Mouse (Mus musculus): ENCODE measurements around the gene Med29. TPM values are rescaled to one million over a fixed set of nuclear protein-coding genes. Genes with fewer than 3 reads are reported as not detected.

The Med29 gene
- polyA plus RNA-seq, 1 experiment from 2014 or later: 44.2 TPM

GRCm38 (mm10) chr7:28373891-28374495 is 18.5 kb downstream of the Med29 start:
- H3K4me2 ChIP-seq (replicated peaks; ENCODE audit: low read depth): peak overlapping the region; percentile 89; the same call in 1 of the 2 replicates
- WGBS: 44% methylated on average over 7 of the region's 7 CpGs
- peak overlapping the region; percentile 100 for H3K27ac ChIP-seq (ENCODE audit: low read depth, low read length)
- peaks cover 24% of the 10 kb centered on the region for H3K36me3 ChIP-seq (ENCODE audit: control insufficient read depth, insufficient read depth)
- no peak overlapping the region for H3K4me3 ChIP-seq (ENCODE audit: low read depth, low read length)
- H3K27me3 ChIP-seq (replicated peaks; ENCODE audit: control insufficient read depth, insufficient read depth, low read length): no peaks in the 10 kb centered on the region
- no peak overlapping the region for H3K9ac ChIP-seq (ENCODE audit: low read depth, low read length)
- no peak for ATAC-seq
- H3K4me1 ChIP-seq (replicated peaks; ENCODE audit: control insufficient read depth, insufficient read depth, low read length): no peaks in the 10 kb centered on the region
- no peak for TF ChIP-seq CTCF (IDR thresholded peaks at IDR 0.05; ENCODE audit: low read depth)
- no peaks in the 10 kb centered on the region for H3K9me3 ChIP-seq (ENCODE audit: control insufficient read depth)

- WGBS: 1% methylated on average over 9 of the region's 9 CpGs
- H3K9me3 ChIP-seq (ENCODE audit: control insufficient read depth): no peaks in the 10 kb centered on the region
- peak; percentile 12 for ATAC-seq
Measured at GRCm38 (mm10) chr7:28373131-28373581, 19.4 kb downstream of the Med29 start.

GRCm38 (mm10) chr7:28372251-28373108 is 20.0 kb downstream of the Med29 start, which contains the start of gene Plekhg2:
Plekhg2 (minus strand) TSS chr7:28372599.
- no peaks in the 10 kb centered on the region for H3K27me3 ChIP-seq (replicated peaks; ENCODE audit: control insufficient read depth, insufficient read depth, low read length)
- H3K9ac ChIP-seq (ENCODE audit: low read depth, low read length): peak within 1 kb of the TSS; percentile 87
- ATAC-seq: peak; percentile 82
- no peaks in the 10 kb centered on the region for H3K4me1 ChIP-seq (replicated peaks; ENCODE audit: control insufficient read depth, insufficient read depth, low read length)
- H3K27ac ChIP-seq (ENCODE audit: low read depth, low read length): peak within 1 kb of the TSS; percentile 89
- H3K4me3 ChIP-seq (ENCODE audit: low read depth, low read length): peak within 1 kb of the TSS; percentile 76
- under 1% methylated on average over 57 of the region's 66 CpGs for WGBS
- H3K4me2 ChIP-seq (replicated peaks; ENCODE audit: low read depth): peak within 1 kb of the TSS; percentile 96
- H3K36me3 ChIP-seq (ENCODE audit: control insufficient read depth, insufficient read depth): peaks cover 32% of the 10 kb centered on the region
- peak; percentile 75 for TF ChIP-seq CTCF (IDR thresholded peaks at IDR 0.05; ENCODE audit: low read depth)
- no peaks in the 10 kb centered on the region for H3K9me3 ChIP-seq (ENCODE audit: control insufficient read depth)

More at GRCm38 (mm10) chr7:28373131-28373581, 19.4 kb downstream of the Med29 start:
- H3K36me3 ChIP-seq (ENCODE audit: control insufficient read depth, insufficient read depth): peaks cover 32% of the 10 kb centered on the region
- peak; percentile 83 for TF ChIP-seq CTCF (IDR thresholded peaks at IDR 0.05; ENCODE audit: low read depth)
- no peak overlapping the region for H3K9ac ChIP-seq (ENCODE audit: low read depth, low read length)
- H3K4me2 ChIP-seq (replicated peaks; ENCODE audit: low read depth): peak overlapping the region; percentile 40
- H3K4me1 ChIP-seq (replicated peaks; ENCODE audit: control insufficient read depth, insufficient read depth, low read length): no peaks in the 10 kb centered on the region
- H3K27me3 ChIP-seq (replicated peaks; ENCODE audit: control insufficient read depth, insufficient read depth, low read length): no peaks in the 10 kb centered on the region
- peak overlapping the region; percentile 76 for H3K4me3 ChIP-seq (ENCODE audit: low read depth, low read length)
- peak overlapping the region; percentile 89 for H3K27ac ChIP-seq (ENCODE audit: low read depth, low read length)

GRCm38 (mm10) chr7:28371514-28371989 is 21.0 kb downstream of the Med29 start:
- Histone ChIP-seq H3K36me3 (ENCODE audit: control insufficient read depth, insufficient read depth) (peaks cover 36% of the 10 kb centered on the region), H3K4me2 (replicated peaks; ENCODE audit: low read depth) (peak overlapping the region; percentile 96), H3K9me3 (ENCODE audit: control insufficient read depth) (no peaks in the 10 kb centered on the region), H3K4me3 (ENCODE audit: low read depth, low read length) (peak overlapping the region; percentile 76), H3K4me1 (replicated peaks; ENCODE audit: control insufficient read depth, insufficient read depth, low read length) (no peaks in the 10 kb centered on the region), H3K9ac (ENCODE audit: low read depth, low read length) (peak overlapping the region; percentile 87), H3K27me3 (replicated peaks; ENCODE audit: control insufficient read depth, insufficient read depth, low read length) (no peaks in the 10 kb centered on the region), H3K27ac (ENCODE audit: low read depth, low read length) (peak overlapping the region; percentile 89)
- under 1% methylated on average over 41 of the region's 43 CpGs for WGBS
- ATAC-seq: no peak
- no peak for TF ChIP-seq CTCF (IDR thresholded peaks at IDR 0.05; ENCODE audit: low read depth)

GRCm38 (mm10) chr7:28370977-28371513 is 21.5 kb downstream of the Med29 start:
- Histone ChIP-seq H3K4me2 (replicated peaks; ENCODE audit: low read depth) (peak overlapping the region; percentile 96), H3K4me1 (replicated peaks; ENCODE audit: control insufficient read depth, insufficient read depth, low read length) (no peaks in the 10 kb centered on the region), H3K27ac (ENCODE audit: low read depth, low read length) (peak overlapping the region; percentile 89)

GRCm38 (mm10) chr7:28370051-28370450 is 22.5 kb downstream of the Med29 start:
- WGBS: 91% methylated on average over 14 of the region's 14 CpGs
- H3K9me3 ChIP-seq (ENCODE audit: control insufficient read depth): no peaks in the 10 kb centered on the region
- ATAC-seq: no peak
- no peak for TF ChIP-seq CTCF (IDR thresholded peaks at IDR 0.05; ENCODE audit: low read depth)
- no peak overlapping the region for H3K27ac ChIP-seq (ENCODE audit: low read depth, low read length)
- no peaks in the 10 kb centered on the region for H3K27me3 ChIP-seq (replicated peaks; ENCODE audit: control insufficient read depth, insufficient read depth, low read length)
- H3K4me3 ChIP-seq (ENCODE audit: low read depth, low read length): no peak overlapping the region
- H3K4me1 ChIP-seq (replicated peaks; ENCODE audit: control insufficient read depth, insufficient read depth, low read length): no peaks in the 10 kb centered on the region
- H3K36me3 ChIP-seq (ENCODE audit: control insufficient read depth, insufficient read depth): peaks cover 48% of the 10 kb centered on the region
- no peak overlapping the region for H3K9ac ChIP-seq (ENCODE audit: low read depth, low read length)
- H3K4me2 ChIP-seq (replicated peaks; ENCODE audit: low read depth): peak overlapping the region; percentile 96

More at GRCm38 (mm10) chr7:28370977-28371513, 21.5 kb downstream of the Med29 start:
- no peak for TF ChIP-seq CTCF (IDR thresholded peaks at IDR 0.05; ENCODE audit: low read depth)
- WGBS: 2% methylated on average over 11 of the region's 11 CpGs
- peak overlapping the region; percentile 87 for H3K9ac ChIP-seq (ENCODE audit: low read depth, low read length)
- peaks cover 41% of the 10 kb centered on the region for H3K36me3 ChIP-seq (ENCODE audit: control insufficient read depth, insufficient read depth)
- no peak for ATAC-seq
- peak overlapping the region; percentile 76 for H3K4me3 ChIP-seq (ENCODE audit: low read depth, low read length)
- no peaks in the 10 kb centered on the region for H3K9me3 ChIP-seq (ENCODE audit: control insufficient read depth)
- no peaks in the 10 kb centered on the region for H3K27me3 ChIP-seq (replicated peaks; ENCODE audit: control insufficient read depth, insufficient read depth, low read length)

Data from intestine, postnatal 0 days (tissue).